Mouse (Mus musculus) stomach, postnatal 0 days (tissue): ENCODE measurements at regions not wholly inside any gene's neighbourhood (a gene's known extent, or its start where the extent isn't known, plus 50 kb on each side); places are given as distances from the start of the nearest gene placed in this dataset.
A peak's percentile ranks its signal among the peaks of the same experiment; 100 is the strongest.

Experiments
- ATAC-seq: fragments of 200-750 bp; cut with Nextera tagmentation; 2 replicates; pipeline ENCODE4 v1.8.0; 2017; ENCODE audit not compliant: low FRiP score, low TSS enrichment
- DNase-seq: peaks from one replicate; pipeline ENCODE4 v3.0.0-alpha.2; 2016; ENCODE audit warnings: low spot score
- H3K27ac ChIP-seq: fragments of 300-500 bp; sonication (generic); replicated peaks from 2 replicates; pipeline ENCODE4 v1.5.1; 2014; ENCODE audit warnings: mild to moderate bottlenecking, control low read depth
- H3K27me3 ChIP-seq: fragments of 300-500 bp; sonication (generic); 2 replicates; pipeline ENCODE4 v1.6.1; 2014; ENCODE audit warnings: low read length; ENCODE audit not compliant: control insufficient read depth, insufficient read depth
- H3K36me3 ChIP-seq: fragments of 300-500 bp; sonication (generic); 2 replicates; pipeline ENCODE4 v1.6.1; 2014; ENCODE audit warnings: low read length, mixed read lengths; ENCODE audit not compliant: control insufficient read depth, insufficient read depth
- H3K4me1 ChIP-seq: fragments of 300-500 bp; sonication (generic); replicated peaks from 2 replicates; pipeline ENCODE4 v1.6.1; 2014; ENCODE audit warnings: antibody characterized with exemption; ENCODE audit not compliant: control insufficient read depth, insufficient read depth
- H3K4me2 ChIP-seq: fragments of 300-500 bp; sonication (generic); replicated peaks from 2 replicates; pipeline ENCODE4 v1.6.1; 2014; ENCODE audit warnings: low read depth, mild to moderate bottlenecking, control low read depth, moderate library complexity
- H3K4me3 ChIP-seq: fragments of 300-500 bp; sonication (generic); 2 replicates; pipeline ENCODE4 v1.5.1; 2014; ENCODE audit warnings: low read depth, low read length, control low read depth
- H3K9ac ChIP-seq: fragments of 300-500 bp; sonication (generic); 2 replicates; pipeline ENCODE4 v1.6.1; 2014; ENCODE audit warnings: mild to moderate bottlenecking, low read length, control low read depth, mixed read lengths
- H3K9me3 ChIP-seq: fragments of 300-500 bp; sonication (generic); 2 replicates; pipeline ENCODE4 v1.6.1; 2016; ENCODE audit warnings: low read length; ENCODE audit not compliant: control insufficient read depth
- CTCF ChIP-seq: IDR thresholded peaks from 2 replicates; pipeline ENCODE4 v1.5.1; 2016; ENCODE audit warnings: antibody characterized with exemption, low read depth, mild to moderate bottlenecking, moderate library complexity
- EP300 ChIP-seq: optimal IDR thresholded peaks from 2 replicates; pipeline ENCODE3; 2016; ENCODE audit warnings: antibody characterized with exemption
- WGBS: fragments of 180-500 bp; shearing (Covaris S2); extraction: QIAGEN DNeasy Blood & Tissue Kit; methylation state at CpG from one replicate; pipeline ENCODE4 v1.1.7; 2014; 5-methylcytosine and 5-hydroxymethylcytosine counted together

DNA sequence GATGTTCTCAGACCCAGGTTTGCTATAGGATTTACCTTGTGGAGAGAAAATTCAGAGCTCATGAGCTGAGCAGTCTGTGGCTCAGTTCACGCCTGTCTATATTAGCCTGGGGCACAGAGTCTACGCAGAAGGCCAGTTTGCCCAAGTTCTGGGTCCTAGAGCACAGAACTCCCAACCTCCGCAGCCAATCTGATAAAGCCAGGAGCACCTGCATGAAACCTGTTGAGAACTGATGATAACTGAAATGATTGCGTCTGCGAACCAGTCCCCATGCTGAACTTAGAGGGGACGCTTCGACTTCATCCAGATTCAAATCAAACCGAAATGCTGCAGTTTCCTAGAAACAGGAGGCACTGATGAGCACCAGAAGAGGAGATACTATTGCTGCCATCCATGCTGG is 229.0 kb upstream of the Zfp637 start:
- DNase-seq (no peak), ATAC-seq (no peak)
- H3K27me3 ChIP-seq, result no peaks in the 10 kb centered on the region
- no peaks in the 10 kb centered on the region for H3K9me3 ChIP-seq
- H3K4me3 ChIP-seq, result no peak overlapping the region
- H3K9ac ChIP-seq, result no peak overlapping the region
- H3K4me2 ChIP-seq, result no peak overlapping the region
- H3K36me3 ChIP-seq, result no peaks in the 10 kb centered on the region
- 0 out of 2 replicates have a peak, but pooled peaks cover 4% of the 10 kb centered on the region for H3K4me1 ChIP-seq
- 92% methylated on average over 8 of the region's 8 CpGs for WGBS
- H3K27ac ChIP-seq, result no peak overlapping the region
- TF ChIP-seq EP300, result no peak
- no peak for TF ChIP-seq CTCF

DNA sequence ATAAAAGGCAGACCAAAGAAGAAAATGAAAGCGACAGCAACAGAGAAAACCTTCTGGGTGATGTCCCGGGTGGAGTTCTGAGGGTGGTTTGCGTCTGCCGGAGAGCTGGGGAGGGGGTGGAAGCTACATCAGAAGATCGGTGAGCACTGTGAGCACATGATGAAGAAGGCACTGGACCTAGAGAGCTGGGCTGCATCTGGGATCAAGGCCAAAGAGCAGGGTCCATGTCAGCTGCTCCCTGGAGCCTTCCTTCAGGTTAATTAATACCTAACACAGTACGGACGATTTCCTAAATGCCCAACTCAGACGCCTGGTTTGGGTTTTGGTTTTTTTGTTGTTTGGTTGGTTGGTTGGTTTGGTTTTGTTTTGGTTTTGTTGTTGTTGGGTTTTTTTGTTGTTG is 228.6 kb upstream of the Zfp637 start:
- Histone ChIP-seq H3K9ac (no peak overlapping the region), H3K27me3 (no peaks in the 10 kb centered on the region), H3K9me3 (no peaks in the 10 kb centered on the region), H3K4me1 (0 out of 2 replicates have a peak, but pooled peaks cover 4% of the 10 kb centered on the region), H3K4me3 (no peak overlapping the region), H3K4me2 (no peak overlapping the region), H3K27ac (no peak overlapping the region), H3K36me3 (no peaks in the 10 kb centered on the region)
- ATAC-seq (no peak), DNase-seq (no peak)
- WGBS, result 79% methylated on average over 8 of the region's 8 CpGs
- TF ChIP-seq EP300, result no peak
- no peak for TF ChIP-seq CTCF

DNA sequence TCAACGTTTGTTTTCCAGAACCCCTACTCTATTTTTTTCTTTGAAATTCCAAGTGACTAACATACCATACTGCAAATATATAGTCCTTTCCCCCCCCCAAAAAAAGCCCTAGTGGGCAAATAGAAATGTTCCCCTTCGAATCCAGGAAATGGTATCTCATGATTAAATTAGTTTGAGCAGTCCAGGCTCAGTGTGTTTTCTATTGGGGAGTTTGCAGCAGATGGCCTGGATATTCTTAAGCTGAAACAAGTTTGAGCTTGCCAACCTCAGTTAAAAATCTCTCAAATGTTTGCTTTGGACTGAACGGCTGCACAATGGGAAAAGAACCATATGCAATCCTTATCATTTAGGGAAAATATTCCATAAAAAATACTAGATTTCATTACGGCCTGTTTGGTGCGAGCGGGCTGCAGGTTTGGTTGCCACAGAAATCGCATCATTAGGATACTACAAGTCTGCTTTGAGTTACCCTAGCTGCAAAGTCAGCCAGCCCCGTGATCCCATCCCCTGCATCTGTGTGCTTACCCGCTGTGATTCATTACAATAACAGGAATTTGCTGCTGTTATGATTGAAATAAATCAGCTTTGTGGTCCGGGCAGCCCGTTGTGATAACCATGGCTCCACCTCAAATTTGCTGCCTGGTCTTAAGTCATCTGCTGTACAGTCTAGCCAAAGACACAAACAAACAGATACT is 227.2 kb upstream of the Zfp637 start:
- Histone ChIP-seq H3K27me3 (no peaks in the 10 kb centered on the region), H3K4me2 (no peak overlapping the region), H3K4me3 (no peak overlapping the region), H3K36me3 (no peaks in the 10 kb centered on the region), H3K9ac (no peak overlapping the region), H3K4me1 (0 out of 2 replicates have a peak, but pooled peaks cover 4% of the 10 kb centered on the region), H3K9me3 (no peaks in the 10 kb centered on the region), H3K27ac (no peak overlapping the region)
- DNase-seq, result no peak
- ATAC-seq, result no peak
- WGBS, result 24% methylated on average over 11 of the region's 11 CpGs
- TF ChIP-seq CTCF (no peak), EP300 (no peak)

DNA sequence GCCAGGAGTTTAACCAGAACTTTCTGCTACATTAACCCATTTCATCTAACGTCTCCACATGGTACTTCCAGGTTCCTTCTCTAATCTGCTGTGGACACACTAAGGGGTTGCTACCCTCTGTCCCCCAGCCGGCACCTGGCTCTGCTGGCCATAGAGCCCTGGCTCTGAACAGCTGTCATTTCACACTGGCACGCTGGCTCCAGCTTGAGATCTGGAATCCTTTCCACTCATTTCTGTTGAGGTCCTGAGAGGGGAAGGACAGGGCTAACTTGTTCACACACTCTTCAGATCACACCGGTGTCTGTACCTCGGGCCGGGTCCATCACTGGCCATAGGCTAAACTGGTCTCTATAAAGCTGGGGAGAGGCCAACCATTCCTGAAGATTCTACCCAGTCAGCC is 226.6 kb upstream of the Zfp637 start:
- Histone ChIP-seq H3K9ac (no peak overlapping the region), H3K27ac (0 out of 2 replicates have a peak overlapping the region, but pooled peaks have one; percentile 13), H3K36me3 (no peaks in the 10 kb centered on the region), H3K4me3 (no peak overlapping the region), H3K4me1 (0 out of 2 replicates have a peak, but pooled peaks cover 4% of the 10 kb centered on the region), H3K9me3 (no peaks in the 10 kb centered on the region), H3K27me3 (no peaks in the 10 kb centered on the region), H3K4me2 (no peak overlapping the region)
- ATAC-seq, result no peak
- WGBS, result 48% methylated on average over 6 of the region's 6 CpGs
- DNase-seq, result no peak
- TF ChIP-seq CTCF (no peak), EP300 (no peak)

DNA sequence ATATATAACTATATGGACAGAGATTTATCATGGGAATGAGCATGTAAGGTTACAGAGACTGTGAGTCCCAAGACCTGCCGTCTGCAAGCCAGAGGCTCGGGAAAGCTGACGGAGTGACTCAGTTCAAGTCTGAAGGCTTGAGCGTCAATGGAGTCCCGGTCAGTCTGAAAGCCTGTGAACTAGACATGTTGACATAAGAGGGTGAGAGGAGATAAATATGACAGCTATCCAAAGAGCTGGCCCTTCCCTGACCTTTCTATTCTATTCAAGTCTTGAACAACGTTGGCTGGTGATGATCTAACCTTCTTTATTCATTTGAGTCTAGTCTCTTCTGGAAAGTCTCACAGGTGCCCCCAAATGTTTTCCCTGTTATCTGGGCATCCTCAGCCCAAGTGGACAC is 223.8 kb upstream of the Zfp637 start:
- no peak overlapping the region for H3K4me2 ChIP-seq
- ATAC-seq (no peak), DNase-seq (no peak)
- H3K9me3 ChIP-seq, result no peaks in the 10 kb centered on the region
- no peaks in the 10 kb centered on the region for H3K27me3 ChIP-seq
- H3K27ac ChIP-seq, result no peak overlapping the region
- 49% methylated on average over 6 of the region's 6 CpGs for WGBS
- H3K36me3 ChIP-seq, result no peaks in the 10 kb centered on the region
- TF ChIP-seq EP300, result no peak
- no peak for TF ChIP-seq CTCF
- no peak overlapping the region for H3K9ac ChIP-seq
- 0 out of 2 replicates have a peak, but pooled peaks cover 4% of the 10 kb centered on the region for H3K4me1 ChIP-seq
- no peak overlapping the region for H3K4me3 ChIP-seq

DNA sequence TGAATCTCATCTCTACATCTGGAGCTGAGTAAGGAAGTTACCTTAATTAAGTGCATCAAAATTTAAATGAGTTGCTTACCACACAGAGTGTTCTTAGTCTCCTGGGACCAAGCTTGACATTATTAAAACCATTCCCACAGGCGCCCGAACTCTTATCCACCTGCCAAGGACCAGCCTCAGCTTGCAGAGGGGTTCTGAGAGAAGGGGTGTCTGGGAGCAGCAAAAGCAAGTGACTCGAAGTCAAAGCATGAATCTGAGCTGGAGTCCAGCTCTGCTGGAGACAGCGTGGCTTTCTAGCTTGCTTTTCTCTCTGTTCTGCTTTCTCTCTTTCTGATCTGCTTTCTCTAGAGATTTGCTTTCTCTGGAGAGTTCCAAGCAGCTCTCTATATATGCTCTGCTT is 223.0 kb upstream of the Zfp637 start:
- Histone ChIP-seq H3K4me2 (no peak overlapping the region), H3K36me3 (no peaks in the 10 kb centered on the region), H3K9me3 (no peaks in the 10 kb centered on the region), H3K9ac (no peak overlapping the region), H3K27ac (no peak overlapping the region), H3K4me3 (no peak overlapping the region), H3K4me1 (0 out of 2 replicates have a peak, but pooled peaks cover 4% of the 10 kb centered on the region), H3K27me3 (no peaks in the 10 kb centered on the region)
- DNase-seq (no peak), ATAC-seq (no peak)
- 77% methylated on average over 4 of the region's 4 CpGs for WGBS
- TF ChIP-seq CTCF (no peak), EP300 (no peak)
